Mouse (Mus musculus) midbrain, embryonic 16.5 days (tissue): ENCODE measurements around the gene BC030499. TPM values are rescaled to one million over a fixed set of nuclear protein-coding genes. Genes with fewer than 3 reads are reported as not detected.

Experiments used
- ATAC-seq: fragments of 200-750 bp; cut with Nextera tagmentation; 2 replicates; pipeline ENCODE4 v1.8.0; 2017; ENCODE audit warnings: moderate TSS enrichment
- H3K27ac ChIP-seq: fragments of 300-500 bp; sonication (generic); 2 replicates; pipeline ENCODE4 v1.5.1; 2014; ENCODE audit warnings: mild to moderate bottlenecking, low read length, mixed read lengths
- H3K27me3 ChIP-seq: fragments of 300-500 bp; sonication (generic); 2 replicates; pipeline ENCODE4 v1.6.1; 2014; ENCODE audit warnings: low read depth, low read length, mixed read lengths; ENCODE audit not compliant: control insufficient read depth, insufficient read depth
- H3K36me3 ChIP-seq: fragments of 300-500 bp; sonication (generic); 2 replicates; pipeline ENCODE4 v1.6.1; 2014; ENCODE audit warnings: mild to moderate bottlenecking, low read length, moderate library complexity, mixed read lengths; ENCODE audit not compliant: control insufficient read depth, insufficient read depth
- H3K4me1 ChIP-seq: fragments of 300-500 bp; sonication (generic); 2 replicates; pipeline ENCODE4 v1.6.1; 2014; ENCODE audit warnings: mild to moderate bottlenecking, low read length, mixed read lengths; ENCODE audit not compliant: control insufficient read depth, insufficient read depth
- H3K4me2 ChIP-seq: fragments of 300-500 bp; sonication (generic); 2 replicates; pipeline ENCODE4 v1.6.1; 2014; ENCODE audit warnings: mild to moderate bottlenecking, low read length, mixed read lengths
- H3K4me3 ChIP-seq: fragments of 300-500 bp; sonication (generic); 2 replicates; pipeline ENCODE4 v1.5.1; 2014; ENCODE audit warnings: low read depth, mild to moderate bottlenecking, low read length, moderate library complexity, mixed read lengths
- H3K9ac ChIP-seq: fragments of 300-500 bp; sonication (generic); 2 replicates; pipeline ENCODE4 v1.6.1; 2014; ENCODE audit warnings: low read depth, low read length, mixed read lengths
- H3K9me3 ChIP-seq: fragments of 300-500 bp; sonication (generic); replicated peaks from 2 replicates; pipeline ENCODE4 v1.6.1; 2014; ENCODE audit warnings: mild to moderate bottlenecking, low read length, mixed read lengths; ENCODE audit not compliant: control insufficient read depth, poor library complexity, severe bottlenecking
- WGBS: fragments of 180-500 bp; shearing (Covaris S2); extraction: QIAGEN DNeasy Blood & Tissue Kit; methylation state at CpG from one replicate; pipeline ENCODE4 v1.1.7; 2014; 5-methylcytosine and 5-hydroxymethylcytosine counted together
- polyA plus RNA-seq: library from polyadenylated mRNA; unstranded; fragments of >200 nt; fragmentation: Nextera tagmentation; extraction: Ambion mirVana; gene quantifications from 2 replicates; pipeline ENCODE4 v1.2.1, GENCODE M21; 2015

Gene BC030499
- polyA plus RNA-seq, 1 experiment from 2014 or later: 0.25 TPM

DNA sequence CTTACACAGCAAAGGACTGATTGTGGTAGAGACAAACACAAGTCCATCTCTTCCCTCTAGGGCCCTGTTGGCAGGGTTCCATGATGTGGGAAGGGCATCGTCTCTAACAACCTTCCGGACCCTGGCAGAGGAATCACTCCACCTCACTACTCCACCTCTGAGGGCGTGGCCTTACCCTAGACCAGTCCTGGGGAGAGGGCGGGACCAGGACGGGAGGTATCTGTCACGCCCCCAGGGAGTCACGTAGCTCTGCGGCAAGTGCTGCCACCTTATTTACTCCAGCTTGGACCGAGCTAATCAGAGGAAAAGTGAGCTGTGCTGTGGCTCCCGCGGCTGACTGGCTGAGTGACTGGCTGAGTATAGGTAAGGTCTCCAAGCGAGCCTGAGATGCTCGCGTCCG lies 32.2 kb downstream of the BC030499 start, which contains the start of gene Aldoc:
Gene Aldoc (plus strand): TSS at position 109 of the 400 bp plus-strand sequence.
- no peaks in the 10 kb centered on the region for H3K9me3 ChIP-seq
- peak within 1 kb of the TSS; percentile 41 for H3K4me2 ChIP-seq
- ATAC-seq: peak; percentile 87
- H3K27me3 ChIP-seq: no peaks in the 10 kb centered on the region
- no peaks in the 10 kb centered on the region for H3K36me3 ChIP-seq
- peak within 1 kb of the TSS; percentile 77 for H3K27ac ChIP-seq
- peaks cover 8% of the 10 kb centered on the region; the same call in 1 of the 2 replicates for H3K4me1 ChIP-seq
- H3K9ac ChIP-seq: peak within 1 kb of the TSS; percentile 28
- 8% methylated on average over 15 of the region's 15 CpGs for WGBS
- H3K4me3 ChIP-seq: peak within 1 kb of the TSS; percentile 21

DNA sequence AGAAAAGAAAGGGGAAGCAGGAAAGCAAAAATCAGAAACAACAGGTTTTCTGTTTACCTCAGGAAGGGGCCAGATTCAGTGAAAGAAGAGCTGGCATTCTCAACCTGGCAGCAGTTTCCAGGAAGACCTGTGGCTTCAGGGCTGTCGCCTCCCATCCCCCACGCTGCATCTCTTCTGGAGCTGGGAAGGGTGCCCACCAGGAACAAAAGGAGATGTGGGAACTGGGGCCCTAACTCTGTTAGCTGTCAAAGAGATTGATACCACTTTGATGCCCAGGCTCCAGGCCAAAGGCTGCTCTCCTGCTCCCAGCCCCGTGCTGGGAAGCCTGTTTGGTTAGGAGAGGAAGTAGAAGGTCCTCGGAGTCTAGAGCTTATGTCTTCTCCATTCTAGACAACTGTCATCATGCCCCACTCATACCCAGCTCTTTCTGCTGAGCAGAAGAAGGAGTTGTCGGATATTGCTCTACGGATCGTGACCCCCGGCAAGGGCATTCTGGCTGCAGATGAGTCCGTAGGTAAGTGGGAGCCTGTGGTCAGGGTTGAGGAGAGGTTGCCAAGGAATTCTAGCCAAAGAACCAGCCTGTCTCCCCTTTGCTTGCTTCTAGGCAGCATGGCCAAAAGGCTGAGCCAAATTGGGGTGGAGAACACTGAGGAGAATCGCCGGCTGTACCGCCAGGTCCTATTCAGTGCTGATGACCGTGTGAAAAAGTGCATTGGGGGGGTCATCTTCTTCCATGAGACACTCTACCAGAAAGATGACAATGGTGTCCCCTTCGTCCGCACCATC lies 33.6 kb downstream of the BC030499 start:
- H3K36me3 ChIP-seq: no peaks in the 10 kb centered on the region
- WGBS: 85% methylated on average over 15 of the region's 15 CpGs
- peaks cover 12% of the 10 kb centered on the region for H3K4me1 ChIP-seq
- no peaks in the 10 kb centered on the region for H3K27me3 ChIP-seq
- no peak for ATAC-seq
- H3K4me2 ChIP-seq: peak overlapping the region; percentile 22
- 0 out of 2 replicates have a peak overlapping the region, but pooled peaks have one; percentile 28 for H3K9ac ChIP-seq
- H3K9me3 ChIP-seq: no peaks in the 10 kb centered on the region
- no peak overlapping the region for H3K4me3 ChIP-seq
- peak overlapping the region; percentile 77; the same call in 1 of the 2 replicates for H3K27ac ChIP-seq

DNA sequence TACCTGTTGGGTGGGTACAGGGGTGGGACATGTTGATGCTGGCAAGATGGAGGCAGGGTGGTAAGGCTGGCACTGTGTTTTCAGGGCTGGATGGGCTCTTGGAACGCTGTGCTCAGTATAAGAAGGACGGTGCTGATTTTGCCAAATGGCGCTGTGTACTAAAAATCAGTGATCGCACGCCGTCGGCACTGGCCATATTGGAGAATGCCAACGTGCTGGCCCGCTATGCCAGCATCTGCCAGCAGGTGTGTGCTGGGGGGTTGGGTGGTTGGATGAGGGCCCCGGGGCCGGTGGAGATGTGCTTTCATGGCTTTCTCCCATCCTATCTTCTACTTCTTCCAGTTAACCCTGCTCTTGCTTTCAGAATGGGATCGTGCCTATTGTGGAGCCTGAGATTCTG lies 34.3 kb downstream of the BC030499 start:
- peak overlapping the region; percentile 22; the same call in 1 of the 2 replicates for H3K4me2 ChIP-seq
- no peak overlapping the region for H3K9ac ChIP-seq
- H3K27me3 ChIP-seq: no peaks in the 10 kb centered on the region
- 92% methylated on average over 12 of the region's 12 CpGs for WGBS
- no peak for ATAC-seq
- H3K36me3 ChIP-seq: no peaks in the 10 kb centered on the region
- no peak overlapping the region for H3K27ac ChIP-seq
- peaks cover 18% of the 10 kb centered on the region for H3K4me1 ChIP-seq
- no peak overlapping the region for H3K4me3 ChIP-seq
- H3K9me3 ChIP-seq: no peaks in the 10 kb centered on the region

DNA sequence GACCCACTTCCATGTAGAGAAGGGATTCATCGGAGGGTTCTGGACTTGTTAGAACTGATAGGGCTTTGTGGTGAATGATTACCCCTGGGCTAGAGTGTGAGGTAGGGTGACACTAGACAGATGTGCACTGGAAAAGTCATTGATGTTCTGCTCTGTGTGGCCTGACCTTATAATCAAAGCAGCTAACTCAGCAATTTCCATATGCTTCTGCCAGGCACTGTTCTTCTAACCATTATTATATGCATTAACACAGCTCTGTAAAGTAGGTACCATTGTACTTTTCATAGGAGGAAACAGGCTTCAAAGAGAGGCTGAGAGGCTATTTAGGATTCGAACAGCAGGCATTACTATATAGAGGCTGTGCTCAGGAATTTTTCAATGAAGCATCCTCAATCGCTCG lies 36.6 kb downstream of the BC030499 start:
- Histone ChIP-seq H3K27ac (no peak overlapping the region), H3K4me3 (no peak overlapping the region), H3K4me2 (no peak overlapping the region), H3K9ac (no peak overlapping the region), H3K4me1 (peaks cover 18% of the 10 kb centered on the region), H3K9me3 (no peaks in the 10 kb centered on the region), H3K36me3 (no peaks in the 10 kb centered on the region), H3K27me3 (no peaks in the 10 kb centered on the region)
- WGBS: 90% methylated on average over 4 of the region's 4 CpGs
- ATAC-seq: no peak

DNA sequence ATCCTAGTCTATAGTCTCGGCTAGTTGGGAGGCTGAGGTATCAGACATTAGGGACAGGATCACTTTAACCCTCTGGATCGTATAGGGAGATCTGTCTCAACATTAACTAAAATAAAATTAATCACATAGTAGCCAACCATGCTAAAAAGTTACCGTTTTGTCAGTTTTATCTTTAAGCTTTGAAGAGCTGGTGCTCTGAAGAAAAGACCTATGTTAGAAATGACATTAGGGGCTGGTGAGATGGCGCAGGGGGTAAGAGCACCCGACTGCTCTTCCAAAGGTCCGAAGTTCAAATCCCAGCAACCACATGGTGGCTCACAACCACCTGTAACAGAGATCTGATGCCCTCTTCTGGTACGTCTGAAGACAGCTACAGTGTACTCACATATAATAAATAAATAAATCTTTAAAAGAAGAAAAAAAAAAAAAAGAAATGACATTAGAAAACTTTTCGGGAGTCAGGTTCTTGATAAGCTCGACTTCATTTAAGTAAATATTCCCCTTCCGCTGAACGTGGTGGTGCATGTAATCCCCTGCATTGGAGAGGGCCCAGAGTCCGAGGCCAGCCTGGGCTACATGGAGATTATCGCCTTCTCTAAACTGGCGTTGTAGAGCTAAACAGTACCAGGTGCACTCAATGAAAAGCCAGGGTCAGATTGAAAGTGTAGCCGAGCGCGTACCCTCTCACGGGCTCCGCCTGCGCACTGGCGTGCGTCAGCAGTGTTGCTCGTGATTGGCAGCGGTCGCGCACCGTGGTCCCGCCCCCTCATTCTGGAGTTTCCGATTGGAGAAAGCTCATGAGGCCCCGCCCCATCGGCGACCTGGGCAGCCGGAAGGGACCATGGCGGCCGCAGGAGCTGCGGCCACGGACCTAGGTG lies 37.2 kb downstream of the BC030499 start, which contains the start of gene Pigs:
Gene Pigs (plus strand): TSS at position 782 of the 878 bp plus-strand sequence.
- peak; percentile 97 for ATAC-seq
- Histone ChIP-seq H3K4me3 (peak within 1 kb of the TSS; percentile 89), H3K27ac (peak within 1 kb of the TSS; percentile 73)

DNA sequence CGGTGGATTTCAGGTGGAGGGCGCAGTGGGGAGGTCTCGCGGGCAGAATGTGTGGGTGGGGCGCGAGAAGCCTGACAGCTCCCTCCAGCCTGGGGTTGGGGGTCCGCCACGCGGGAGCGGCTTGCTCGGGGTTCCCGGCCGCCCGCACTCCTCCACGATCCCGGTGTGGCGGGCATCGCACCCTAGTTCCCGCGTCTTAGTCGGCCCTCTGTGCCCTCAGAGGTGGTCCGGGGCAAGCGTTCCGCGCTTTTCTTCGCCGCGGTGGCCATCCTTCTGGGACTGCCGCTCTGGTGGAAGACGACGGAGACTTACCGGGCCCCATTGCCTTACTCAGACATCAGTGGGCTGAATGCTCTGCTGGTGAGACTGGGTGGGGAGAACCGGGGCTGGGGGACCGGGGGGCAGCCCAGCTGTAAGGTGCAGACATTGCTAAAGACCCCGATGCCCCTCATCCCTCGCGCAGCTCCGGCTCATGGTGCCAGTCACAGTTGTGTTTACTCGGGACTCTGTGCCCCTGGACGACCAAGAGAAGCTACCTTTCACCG lies 37.9 kb downstream of the BC030499 start:
- H3K27ac ChIP-seq: peak overlapping the region; percentile 73
- ATAC-seq: peak; percentile 75
- under 1% methylated on average over 36 of the region's 41 CpGs for WGBS

More for the DNA sequence above, 37.2 kb downstream of the BC030499 start, which contains the start of gene Pigs:
- no peaks in the 10 kb centered on the region for H3K9me3 ChIP-seq
- WGBS: 12% methylated on average over 37 of the region's 37 CpGs
- H3K9ac ChIP-seq: peak within 1 kb of the TSS; percentile 88
- no peaks in the 10 kb centered on the region for H3K27me3 ChIP-seq
- peaks cover 15% of the 10 kb centered on the region for H3K4me1 ChIP-seq
- peak within 1 kb of the TSS; percentile 81 for H3K4me2 ChIP-seq
- peaks cover 3% of the 10 kb centered on the region; the same call in 1 of the 2 replicates for H3K36me3 ChIP-seq

DNA sequence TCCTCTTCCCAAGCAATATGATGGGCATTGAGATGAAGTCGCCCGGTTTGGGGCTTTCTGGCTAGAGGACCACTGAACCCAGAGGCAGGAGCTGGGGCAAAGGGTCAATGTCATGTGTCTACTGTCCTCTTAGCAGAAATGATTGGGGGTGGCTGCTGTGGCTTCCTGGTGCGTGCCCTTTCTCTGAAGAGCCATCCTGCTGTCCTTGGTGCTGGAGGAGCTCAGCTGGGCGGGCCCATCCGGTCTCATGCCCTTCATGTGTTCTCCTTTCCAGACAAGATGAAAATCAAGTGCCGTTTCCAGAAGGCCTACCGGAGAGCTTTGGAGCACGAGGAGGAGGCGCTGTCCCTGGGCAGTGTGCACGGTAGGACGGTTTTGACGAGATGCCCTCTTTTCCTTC lies 42.0 kb downstream of the BC030499 start:
- no peaks in the 10 kb centered on the region for H3K27me3 ChIP-seq
- peaks cover 21% of the 10 kb centered on the region for H3K36me3 ChIP-seq
- WGBS: 98% methylated on average over 12 of the region's 12 CpGs

More for the DNA sequence above, 37.9 kb downstream of the BC030499 start:
- no peaks in the 10 kb centered on the region for H3K27me3 ChIP-seq
- H3K36me3 ChIP-seq: peaks cover 9% of the 10 kb centered on the region
- H3K4me1 ChIP-seq: peaks cover 10% of the 10 kb centered on the region
- H3K9me3 ChIP-seq: no peaks in the 10 kb centered on the region
- H3K4me3 ChIP-seq: peak overlapping the region; percentile 89
- H3K9ac ChIP-seq: peak overlapping the region; percentile 88
- peak overlapping the region; percentile 81 for H3K4me2 ChIP-seq

DNA sequence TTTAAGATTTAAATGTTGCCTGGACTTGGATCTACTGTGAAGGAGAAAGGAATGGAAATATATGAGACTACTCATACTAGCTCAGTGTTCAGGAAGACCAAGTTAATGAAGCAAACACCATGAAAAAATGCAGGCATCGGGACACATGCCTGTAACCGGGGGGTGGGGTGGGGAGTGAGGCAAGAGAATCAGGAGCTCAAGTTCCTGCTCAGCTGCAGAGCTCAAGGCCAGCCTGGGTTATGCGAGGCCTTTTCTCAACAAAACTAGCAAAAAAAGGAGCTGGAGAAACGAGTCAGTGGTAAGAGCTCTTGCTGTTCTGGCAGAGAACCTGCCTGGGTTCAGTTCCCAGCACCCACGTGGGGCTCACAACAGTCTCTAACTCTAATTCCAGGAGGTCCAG lies 43.4 kb downstream of the BC030499 start:
- ATAC-seq: no peak
- H3K4me3 ChIP-seq: no peak overlapping the region
- H3K4me2 ChIP-seq: no peak overlapping the region
- H3K9ac ChIP-seq: no peak overlapping the region
- H3K36me3 ChIP-seq: peaks cover 22% of the 10 kb centered on the region
- WGBS: 93% methylated on average over 5 of the region's 5 CpGs
- H3K27ac ChIP-seq: no peak overlapping the region
- H3K27me3 ChIP-seq: no peaks in the 10 kb centered on the region
- no peaks in the 10 kb centered on the region for H3K9me3 ChIP-seq
- H3K4me1 ChIP-seq: peaks cover 8% of the 10 kb centered on the region

More for the DNA sequence above, 42.0 kb downstream of the BC030499 start:
- H3K4me1 ChIP-seq: peaks cover 10% of the 10 kb centered on the region
- no peak overlapping the region for H3K9ac ChIP-seq
- no peak overlapping the region for H3K4me2 ChIP-seq
- H3K27ac ChIP-seq: no peak overlapping the region
- no peak overlapping the region for H3K4me3 ChIP-seq
- no peaks in the 10 kb centered on the region for H3K9me3 ChIP-seq
- no peak for ATAC-seq
